Mouse (Mus musculus): Measurements from ENCODE around the gene Mrpl46. TPM values are rescaled to one million over a fixed set of nuclear protein-coding genes. Genes with fewer than 3 reads are reported as not detected.

Gene Mrpl46
- polyA plus RNA-seq, 1 experiment: 13.7 TPM

DNA sequence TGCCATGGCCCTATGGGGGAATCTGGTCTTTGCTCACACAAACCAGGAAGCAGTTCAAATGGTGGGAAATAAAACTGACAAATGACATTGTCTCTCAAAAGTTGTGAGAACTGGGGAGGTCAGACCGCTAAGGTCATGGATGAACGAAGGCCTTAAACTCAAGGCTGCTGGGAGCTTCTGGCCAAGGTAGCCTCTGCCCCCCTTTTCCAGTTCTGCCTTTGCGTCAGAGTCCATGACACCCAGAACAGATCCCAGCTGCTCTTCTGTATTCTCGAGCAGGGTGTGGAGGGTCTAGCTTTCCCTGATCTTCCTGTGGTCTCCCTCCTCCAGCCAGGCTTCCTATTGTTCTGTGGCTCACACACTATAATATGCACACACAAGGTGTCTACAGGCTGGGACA, 23.9 kb upstream of the Mrpl46 start:
- Histone ChIP-seq H3K4me1 (ENCODE audit: control insufficient read depth, insufficient read depth, low read length) (no peaks in the 10 kb centered on the region), H3K36me3 (ENCODE audit: control insufficient read depth, insufficient read depth, low read length) (no peaks in the 10 kb centered on the region), H3K27ac (ENCODE audit: control insufficient read depth, insufficient read depth, low read depth, low read length) (no peak overlapping the region), H3K4me3 (ENCODE audit: control insufficient read depth, low read depth, low read length) (no peak overlapping the region), H3K27me3 (ENCODE audit: control insufficient read depth, insufficient read depth, low read length) (no peaks in the 10 kb centered on the region)
- TF ChIP-seq POLR2A (IDR thresholded peaks at IDR 0.05; ENCODE audit: control insufficient read depth, low read depth, low read length) (no peak), CTCF (IDR thresholded peaks at IDR 0.05; ENCODE audit: control insufficient read depth, insufficient read depth, insufficient replicate concordance, low read depth, low read length) (no peak)

DNA sequence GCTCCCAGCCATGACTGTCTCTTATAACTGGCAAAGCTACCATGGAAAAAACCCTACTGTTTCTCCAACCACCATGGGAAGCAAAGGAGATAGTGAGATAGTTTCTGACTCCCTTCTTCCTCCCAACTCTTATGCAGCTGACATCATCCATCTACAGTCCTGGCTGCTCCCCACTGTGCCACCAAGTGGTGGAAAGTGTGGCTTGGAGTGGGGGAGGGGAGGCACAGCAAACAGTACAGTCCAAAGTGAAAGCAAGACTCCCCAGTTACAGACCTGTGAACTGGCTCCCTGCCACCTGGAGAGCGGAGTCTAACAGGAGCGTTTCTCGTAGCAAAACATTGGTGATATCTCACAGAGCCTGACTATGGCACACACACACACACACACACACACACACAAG, 20.5 kb upstream of the Mrpl46 start:
- H3K27ac ChIP-seq (ENCODE audit: control insufficient read depth, insufficient read depth, low read depth, low read length): no peak overlapping the region
- H3K4me1 ChIP-seq (ENCODE audit: control insufficient read depth, insufficient read depth, low read length): no peaks in the 10 kb centered on the region
- no peaks in the 10 kb centered on the region for H3K27me3 ChIP-seq (ENCODE audit: control insufficient read depth, insufficient read depth, low read length)
- H3K36me3 ChIP-seq (ENCODE audit: control insufficient read depth, insufficient read depth, low read length): no peaks in the 10 kb centered on the region
- no peak overlapping the region for H3K4me3 ChIP-seq (ENCODE audit: control insufficient read depth, low read depth, low read length)
- TF ChIP-seq CTCF (IDR thresholded peaks at IDR 0.05; ENCODE audit: control insufficient read depth, insufficient read depth, insufficient replicate concordance, low read depth, low read length) (no peak), POLR2A (IDR thresholded peaks at IDR 0.05; ENCODE audit: control insufficient read depth, low read depth, low read length) (no peak)

DNA sequence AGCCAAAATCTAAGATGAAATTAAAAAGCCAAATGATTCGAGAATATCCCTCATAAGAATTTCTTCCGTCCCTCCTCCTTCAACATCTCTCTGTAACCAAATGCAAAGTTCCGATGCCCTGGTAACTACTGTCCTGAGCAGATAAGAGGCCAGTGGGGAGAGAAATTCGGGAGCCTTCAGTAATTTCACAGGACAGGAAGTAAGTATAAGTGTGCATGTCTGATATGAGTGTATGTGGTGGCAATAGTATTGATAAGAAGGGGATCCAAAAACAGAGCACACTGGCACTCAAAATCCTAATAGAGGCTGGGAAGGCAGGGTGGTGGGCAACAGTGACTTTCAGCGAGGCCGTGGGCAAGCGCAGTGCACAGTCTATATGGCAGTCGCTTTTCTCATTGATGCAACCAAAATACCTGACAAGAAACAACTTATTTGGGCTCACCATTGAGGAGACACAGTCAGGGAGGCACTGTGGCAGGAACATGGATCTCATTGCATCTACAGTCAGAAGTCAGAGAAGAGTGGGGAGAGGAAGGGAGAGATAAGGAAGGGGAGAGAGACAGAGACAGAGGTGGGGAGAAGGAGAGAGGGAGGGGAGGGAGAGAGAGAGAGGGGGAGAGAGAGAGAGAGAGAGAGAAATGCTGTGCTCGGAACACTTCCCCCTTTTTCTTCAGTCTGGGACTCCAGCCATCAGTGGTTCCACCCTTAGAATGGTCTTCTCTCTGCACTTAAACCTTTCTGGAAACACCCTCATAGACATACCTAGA, 16.6 kb upstream of the Mrpl46 start:
- Histone ChIP-seq H3K4me3 (ENCODE audit: control insufficient read depth, low read depth, low read length) (no peak overlapping the region), H3K27ac (ENCODE audit: control insufficient read depth, insufficient read depth, low read depth, low read length) (no peak overlapping the region), H3K4me1 (ENCODE audit: control insufficient read depth, insufficient read depth, low read length) (no peaks in the 10 kb centered on the region), H3K27me3 (ENCODE audit: control insufficient read depth, insufficient read depth, low read length) (no peaks in the 10 kb centered on the region), H3K36me3 (ENCODE audit: control insufficient read depth, insufficient read depth, low read length) (no peaks in the 10 kb centered on the region)
- TF ChIP-seq POLR2A (IDR thresholded peaks at IDR 0.05; ENCODE audit: control insufficient read depth, low read depth, low read length) (no peak), CTCF (IDR thresholded peaks at IDR 0.05; ENCODE audit: control insufficient read depth, insufficient read depth, insufficient replicate concordance, low read depth, low read length) (no peak)

DNA sequence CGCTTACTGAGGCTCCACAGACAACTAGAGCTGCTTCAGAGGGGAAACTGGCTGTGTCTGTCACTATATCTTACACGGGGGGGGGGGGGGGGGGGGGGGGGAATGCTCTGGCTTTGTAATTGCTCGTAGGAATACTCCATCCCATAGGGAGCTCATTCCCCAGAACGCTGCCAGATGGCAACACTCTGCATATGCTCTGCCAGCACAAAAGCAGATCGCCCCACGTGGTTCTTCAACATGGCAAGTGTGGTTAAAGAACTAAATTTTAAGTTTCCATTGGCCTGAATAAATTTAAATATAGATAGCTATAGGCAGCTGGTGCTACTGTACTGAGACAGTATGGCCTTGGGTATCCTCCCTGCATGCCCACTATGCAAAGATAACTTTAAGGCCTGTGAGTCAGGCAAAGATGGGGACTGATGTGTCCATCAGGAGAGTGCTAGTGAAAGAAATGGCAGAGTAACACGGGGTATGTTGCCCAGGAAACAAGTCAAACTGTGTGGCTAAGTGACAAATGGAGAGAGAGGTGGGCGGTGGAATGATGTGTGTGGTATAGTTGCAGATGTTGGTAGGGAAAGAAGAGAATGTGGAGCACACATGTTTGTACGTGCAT, 14.6 kb upstream of the Mrpl46 start:
- TF ChIP-seq POLR2A (IDR thresholded peaks at IDR 0.05; ENCODE audit: control insufficient read depth, low read depth, low read length): no peak
- TF ChIP-seq CTCF (IDR thresholded peaks at IDR 0.05; ENCODE audit: control insufficient read depth, insufficient read depth, insufficient replicate concordance, low read depth, low read length): no peak
- Histone ChIP-seq H3K4me1 (ENCODE audit: control insufficient read depth, insufficient read depth, low read length) (no peaks in the 10 kb centered on the region), H3K36me3 (ENCODE audit: control insufficient read depth, insufficient read depth, low read length) (no peaks in the 10 kb centered on the region), H3K27ac (ENCODE audit: control insufficient read depth, insufficient read depth, low read depth, low read length) (no peak overlapping the region), H3K4me3 (ENCODE audit: control insufficient read depth, low read depth, low read length) (no peak overlapping the region), H3K27me3 (ENCODE audit: control insufficient read depth, insufficient read depth, low read length) (no peaks in the 10 kb centered on the region)

DNA sequence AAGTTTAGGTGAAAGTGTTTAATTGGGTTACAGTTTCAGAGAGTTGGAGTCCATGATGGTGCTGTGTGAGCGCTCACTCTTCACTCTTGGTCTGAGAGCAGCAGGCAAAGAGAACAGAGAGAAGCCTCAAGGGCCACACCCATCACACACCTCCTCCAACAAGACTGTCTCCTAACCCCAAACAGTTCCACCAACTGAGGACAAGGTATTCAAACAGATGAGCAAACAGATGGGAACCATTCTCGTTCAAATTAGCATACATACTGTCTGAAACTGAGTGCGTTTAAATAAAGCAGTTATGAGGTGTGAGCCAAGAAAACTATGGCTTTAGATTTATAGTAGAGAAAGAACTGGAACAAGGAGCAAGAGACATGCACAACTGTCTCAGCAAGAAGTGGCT, 13.3 kb upstream of the Mrpl46 start:
- no peak for TF ChIP-seq POLR2A (IDR thresholded peaks at IDR 0.05; ENCODE audit: control insufficient read depth, low read depth, low read length)
- no peak for TF ChIP-seq CTCF (IDR thresholded peaks at IDR 0.05; ENCODE audit: control insufficient read depth, insufficient read depth, insufficient replicate concordance, low read depth, low read length)

DNA sequence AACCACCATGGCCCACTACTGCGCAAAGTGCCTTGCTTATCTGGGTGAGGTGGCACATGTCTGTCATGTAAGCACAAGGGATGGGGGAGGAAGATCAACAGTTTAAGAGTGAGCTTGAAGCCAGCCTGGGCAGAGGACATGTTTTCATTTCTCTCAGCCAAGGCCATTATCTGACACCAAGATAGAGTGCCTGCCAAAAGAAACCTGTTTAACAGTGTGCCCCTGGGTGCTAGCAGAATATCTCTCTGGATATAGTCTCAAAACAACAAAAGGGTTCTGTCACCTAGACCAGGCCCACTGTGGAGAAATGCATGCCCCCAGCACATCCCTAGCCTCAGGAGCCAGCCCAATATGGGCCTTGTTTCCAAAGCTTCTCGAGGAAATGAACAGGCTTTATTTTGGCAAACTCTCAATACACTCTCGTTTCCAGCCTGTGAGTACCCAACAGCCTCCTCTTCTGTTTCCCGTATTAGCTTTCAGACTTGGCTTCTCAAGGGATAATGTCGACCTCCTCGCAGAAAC, 11.3 kb upstream of the Mrpl46 start:
- H3K27me3 ChIP-seq (ENCODE audit: control insufficient read depth, insufficient read depth, low read length): no peaks in the 10 kb centered on the region
- H3K36me3 ChIP-seq (ENCODE audit: control insufficient read depth, insufficient read depth, low read length): no peaks in the 10 kb centered on the region
- no peak overlapping the region for H3K4me3 ChIP-seq (ENCODE audit: control insufficient read depth, low read depth, low read length)
- H3K27ac ChIP-seq (ENCODE audit: control insufficient read depth, insufficient read depth, low read depth, low read length): no peak overlapping the region
- TF ChIP-seq CTCF (IDR thresholded peaks at IDR 0.05; ENCODE audit: control insufficient read depth, insufficient read depth, insufficient replicate concordance, low read depth, low read length): no peak
- no peak for TF ChIP-seq POLR2A (IDR thresholded peaks at IDR 0.05; ENCODE audit: control insufficient read depth, low read depth, low read length)
- H3K4me1 ChIP-seq (ENCODE audit: control insufficient read depth, insufficient read depth, low read length): no peaks in the 10 kb centered on the region

More for the DNA sequence above, 13.3 kb upstream of the Mrpl46 start:
- Histone ChIP-seq H3K36me3 (ENCODE audit: control insufficient read depth, insufficient read depth, low read length) (no peaks in the 10 kb centered on the region), H3K4me3 (ENCODE audit: control insufficient read depth, low read depth, low read length) (no peak overlapping the region), H3K27ac (ENCODE audit: control insufficient read depth, insufficient read depth, low read depth, low read length) (no peak overlapping the region), H3K4me1 (ENCODE audit: control insufficient read depth, insufficient read depth, low read length) (no peaks in the 10 kb centered on the region), H3K27me3 (ENCODE audit: control insufficient read depth, insufficient read depth, low read length) (no peaks in the 10 kb centered on the region)

DNA sequence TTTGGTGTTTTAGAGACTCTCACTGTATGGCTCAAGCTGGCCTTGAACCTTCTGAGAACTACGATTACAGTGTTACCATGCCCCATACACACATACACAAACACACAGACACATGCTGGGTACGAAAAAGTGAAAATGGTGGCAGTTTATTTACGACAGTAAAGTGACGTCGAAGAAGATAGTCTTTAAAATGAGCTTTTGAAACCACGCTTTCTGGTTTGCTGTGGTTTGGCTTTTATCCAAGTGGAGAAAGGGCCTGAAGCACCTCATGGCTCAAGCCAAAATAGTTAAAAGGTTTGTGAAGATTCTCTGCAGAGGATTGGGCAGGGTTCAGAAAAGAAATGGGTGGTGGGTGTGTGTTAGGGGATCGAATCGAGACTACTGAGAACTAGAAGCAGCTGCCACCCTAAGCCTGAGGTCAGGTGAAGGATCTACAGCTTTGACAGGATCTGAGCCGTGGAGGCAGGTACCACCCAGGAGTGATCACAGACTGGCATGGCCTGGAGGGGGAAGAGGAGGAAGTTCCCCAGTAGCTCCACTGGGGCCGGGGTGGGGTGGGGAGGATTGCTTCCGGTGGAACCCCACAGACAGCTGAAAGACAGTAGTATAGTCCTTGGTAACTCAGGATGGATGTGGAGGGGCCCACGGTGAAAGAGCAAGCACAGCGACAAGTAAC, 10.7 kb upstream of the Mrpl46 start:
- no peaks in the 10 kb centered on the region for H3K4me1 ChIP-seq (ENCODE audit: control insufficient read depth, insufficient read depth, low read length)
- no peaks in the 10 kb centered on the region for H3K27me3 ChIP-seq (ENCODE audit: control insufficient read depth, insufficient read depth, low read length)
- TF ChIP-seq POLR2A (IDR thresholded peaks at IDR 0.05; ENCODE audit: control insufficient read depth, low read depth, low read length): no peak
- TF ChIP-seq CTCF (IDR thresholded peaks at IDR 0.05; ENCODE audit: control insufficient read depth, insufficient read depth, insufficient replicate concordance, low read depth, low read length): no peak
- H3K36me3 ChIP-seq (ENCODE audit: control insufficient read depth, insufficient read depth, low read length): no peaks in the 10 kb centered on the region
- no peak overlapping the region for H3K27ac ChIP-seq (ENCODE audit: control insufficient read depth, insufficient read depth, low read depth, low read length)
- no peak overlapping the region for H3K4me3 ChIP-seq (ENCODE audit: control insufficient read depth, low read depth, low read length)
